Mouse (Mus musculus) liver, embryonic 14.5 days (tissue): ENCODE data around the gene Grifin.

ENCODE experiments used
- CTCF ChIP-seq: IDR thresholded peaks from 2 replicates; pipeline ENCODE4 v1.5.1; 2016; ENCODE audit warnings: antibody characterized with exemption, low read depth, control low read depth
- EP300 ChIP-seq: IDR thresholded peaks from 2 replicates; pipeline ENCODE4 v1.6.1; 2016; ENCODE audit warnings: antibody characterized with exemption, low read depth

DNA sequence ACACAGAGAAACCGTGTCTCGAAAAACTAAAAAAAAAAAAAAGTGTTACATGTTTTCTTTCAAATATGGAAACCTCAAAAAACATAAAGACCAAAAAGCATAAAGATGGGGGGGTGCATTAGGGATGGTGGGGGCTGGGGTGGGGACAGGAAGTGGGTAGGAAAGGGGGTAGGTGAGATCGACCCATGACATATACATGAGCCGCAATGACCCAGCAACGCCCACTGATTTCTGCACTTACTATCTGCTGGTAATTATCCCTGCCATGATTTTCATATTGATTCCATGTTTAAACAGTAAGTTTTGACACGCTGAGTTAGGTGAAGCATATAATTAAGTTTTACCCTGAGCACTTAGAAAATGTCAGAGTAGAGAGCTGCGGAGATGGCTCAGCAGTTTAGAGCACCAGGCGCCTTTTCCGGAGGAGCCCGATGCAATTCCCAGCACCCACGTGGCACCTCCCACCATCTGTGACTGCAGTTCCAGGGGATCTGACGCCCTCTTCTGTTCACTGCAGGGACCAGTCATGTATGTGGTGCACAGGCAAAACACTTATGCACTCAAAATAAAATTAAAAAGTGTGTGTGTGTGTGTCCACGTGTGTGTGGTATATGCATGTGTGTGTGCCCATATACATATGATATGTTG lies 5.5 kb upstream of the Grifin start:
- peak; percentile 20; the same call in 1 of the 2 replicates for TF ChIP-seq CTCF
- no peak for TF ChIP-seq EP300
